Mouse (Mus musculus): ENCODE measurements around the gene Cdc7.

- TF ChIP-seq CTCF (conservative IDR thresholded peaks at IDR 0.05; ENCODE audit: low read length) (no peak), POU5F1 (IDR thresholded peaks at IDR 0.05; ENCODE audit: borderline replicate concordance, low read length) (no peak)
Observed at GRCm38 (mm10) chr5:106982298-106982952, 18.3 kb downstream of the Cdc7 start.
